ENCODE assay signal across 14 mouse cellular contexts in genomic region chr4:152494360-152494879, GRCm38 (mm10). TPM values are rescaled to one million over a fixed set of nuclear protein-coding genes. Genes with fewer than 3 reads are reported as not detected.
DNase-seq lines count a peak whose midpoint lies in the region; ATAC-seq lines count a peak whose summit lies in the region.
"Had no signal": no experiment of that assay in that cellular context is flagged by ENCODE, and none has a peak within 500 bp of the region (broad histone marks: within the 10 kb centered on the region; RNA-seq: fewer than 3 reads in every experiment).

No protein-coding gene starts in this region.

- peaks cover 9% of the 10 kb centered on the region; the same call in 1 of the 2 replicates for H3K36me3 ChIP-seq in forebrain, embryonic 14.5 days (ENCODE audit: control insufficient read depth, insufficient read depth, low read length)
- H3K36me3 ChIP-seq in forebrain, embryonic 11.5 days (ENCODE audit: control insufficient read depth, insufficient read depth, low read length): peaks cover 2% of the 10 kb centered on the region; the same call in 1 of the 2 replicates
- H3K36me3 ChIP-seq in midbrain, embryonic 12.5 days: peaks cover 22% of the 10 kb centered on the region
- peaks cover 38% of the 10 kb centered on the region for H3K36me3 ChIP-seq in midbrain, embryonic 10.5 days
- H3K36me3 ChIP-seq in neural tube, embryonic 15.5 days: peaks cover 13% of the 10 kb centered on the region

- intact Hi-C loops in heart, postnatal 10 days (cut with DNase I): loop anchor here (5.0 kb wide), 1 partner anchor 322 kb away; no protein-coding TSS in a partner anchor

- H3K9ac ChIP-seq in forebrain, embryonic 14.5 days (ENCODE audit: low read length): no peak overlapping the region
- H3K9ac ChIP-seq in forebrain, embryonic 11.5 days (ENCODE audit: low read length): no peak overlapping the region
- H3K9ac ChIP-seq in midbrain, embryonic 12.5 days (replicated peaks): no peak overlapping the region
- H3K9ac ChIP-seq in neural tube, embryonic 15.5 days (replicated peaks): no peak overlapping the region
- H3K9ac ChIP-seq: embryonic facial prominence, embryonic 13.5 days; heart, embryonic 12.5 days; liver, postnatal 0 days had no signal

- H3K4me1 ChIP-seq in forebrain, embryonic 14.5 days (ENCODE audit: control insufficient read depth, insufficient read depth, low read length): no peaks in the 10 kb centered on the region
- no peaks in the 10 kb centered on the region; the same call in 1 of the 2 replicates for H3K4me1 ChIP-seq in forebrain, embryonic 11.5 days (replicated peaks; ENCODE audit: control insufficient read depth, insufficient read depth, low read length)
- peaks cover 8% of the 10 kb centered on the region; the same call in 1 of the 2 replicates for H3K4me1 ChIP-seq in midbrain, embryonic 12.5 days
- peaks cover 9% of the 10 kb centered on the region; the same call in 1 of the 2 replicates for H3K4me1 ChIP-seq in midbrain, embryonic 10.5 days
- H3K4me1 ChIP-seq in neural tube, embryonic 15.5 days: peaks cover 25% of the 10 kb centered on the region

- H3K4me2 ChIP-seq in forebrain, embryonic 14.5 days (ENCODE audit: low read length): no peak overlapping the region
- no peak overlapping the region for H3K4me2 ChIP-seq in forebrain, embryonic 11.5 days (ENCODE audit: low read depth, low read length, severe bottlenecking)
- no peak overlapping the region for H3K4me2 ChIP-seq in midbrain, embryonic 12.5 days (replicated peaks)
- peak overlapping the region; percentile 1 for H3K4me2 ChIP-seq in neural tube, embryonic 15.5 days
- H3K4me2 ChIP-seq: embryonic facial prominence, embryonic 13.5 days; heart, embryonic 12.5 days had no signal

- H3K4me3 ChIP-seq in forebrain, embryonic 14.5 days (ENCODE audit: low read depth, low read length): no peak overlapping the region
- no peak overlapping the region for H3K4me3 ChIP-seq in forebrain, embryonic 11.5 days (ENCODE audit: low read depth, low read length)
- no peak overlapping the region for H3K4me3 ChIP-seq in midbrain, embryonic 12.5 days
- H3K4me3 ChIP-seq in midbrain, embryonic 10.5 days: no peak overlapping the region
- H3K4me3 ChIP-seq in neural tube, embryonic 15.5 days (replicated peaks): no peak overlapping the region
- H3K4me3 ChIP-seq: embryonic facial prominence, embryonic 13.5 days; gastrocnemius, adult 2 months; heart, embryonic 12.5 days had no signal

- H3K27me3 ChIP-seq in forebrain, embryonic 14.5 days (replicated peaks; ENCODE audit: control insufficient read depth, insufficient read depth, low read length): no peaks in the 10 kb centered on the region
- no peaks in the 10 kb centered on the region for H3K27me3 ChIP-seq in forebrain, embryonic 11.5 days (ENCODE audit: control insufficient read depth, insufficient read depth, low read length)
- H3K27me3 ChIP-seq in midbrain, embryonic 12.5 days: no peaks in the 10 kb centered on the region
- H3K27me3 ChIP-seq in midbrain, embryonic 10.5 days (ENCODE audit: low read depth, poor library complexity, severe bottlenecking): no peaks in the 10 kb centered on the region
- no peaks in the 10 kb centered on the region for H3K27me3 ChIP-seq in neural tube, embryonic 15.5 days (replicated peaks)
- H3K27me3 ChIP-seq: embryonic facial prominence, embryonic 13.5 days had no signal

- H3K27ac ChIP-seq in forebrain, embryonic 14.5 days (ENCODE audit: low read depth, low read length): no peak overlapping the region
- H3K27ac ChIP-seq in forebrain, embryonic 11.5 days (ENCODE audit: low read depth, low read length): no peak overlapping the region
- peak overlapping the region; percentile 35; the same call in 1 of the 2 replicates for H3K27ac ChIP-seq in midbrain, embryonic 12.5 days (replicated peaks)
- no peak overlapping the region for H3K27ac ChIP-seq in midbrain, embryonic 10.5 days (replicated peaks)
- no peak overlapping the region for H3K27ac ChIP-seq in neural tube, embryonic 15.5 days (replicated peaks)
- H3K27ac ChIP-seq: embryonic facial prominence, embryonic 13.5 days; gastrocnemius, adult 2 months had no signal

- DNase-seq in forebrain, embryonic 14.5 days (ENCODE audit: low spot score): peak; percentile 37
- DNase-seq in forebrain, embryonic 11.5 days (ENCODE audit: low spot score): no peak
- DNase-seq in midbrain, embryonic 10.5 days (ENCODE audit: low spot score): no peak
- peak; percentile 56 for DNase-seq in cerebellum, postnatal 10 days
- no peak for DNase-seq in heart, postnatal 10 days
- DNase-seq in left cerebral cortex, adult 9 months (ENCODE audit: low spot score in 2 of 2): no peak
- DNase-seq: gastrocnemius, adult 2 months; liver, postnatal 0 days; thymus, postnatal 25 days had no signal

- ATAC-seq in forebrain, embryonic 14.5 days: no peak
- ATAC-seq in forebrain, embryonic 11.5 days (replicated peaks; ENCODE audit: low FRiP score): no peak
- no peak for ATAC-seq in midbrain, embryonic 12.5 days (ENCODE audit: low FRiP score, low read depth)
- no peak for ATAC-seq in neural tube, embryonic 15.5 days (ENCODE audit: low FRiP score)
- ATAC-seq: intestine, postnatal 0 days; liver, postnatal 0 days had no signal

- 47% methylated on average over 20 of the region's 20 CpGs for WGBS in forebrain, embryonic 14.5 days
- WGBS in forebrain, embryonic 11.5 days: 64% methylated on average over 20 of the region's 20 CpGs
- 51% methylated on average over 20 of the region's 20 CpGs for WGBS in midbrain, embryonic 12.5 days
- WGBS in midbrain, embryonic 10.5 days: 59% methylated on average over 20 of the region's 20 CpGs
- WGBS in neural tube, embryonic 15.5 days: 34% methylated on average over 20 of the region's 20 CpGs

- no peaks in the 10 kb centered on the region for H3K9me3 ChIP-seq in forebrain, embryonic 14.5 days (replicated peaks; ENCODE audit: control insufficient read depth, low read length)
- H3K9me3 ChIP-seq in forebrain, embryonic 11.5 days (ENCODE audit: control insufficient read depth, low read length): no peaks in the 10 kb centered on the region
- H3K9me3 ChIP-seq in midbrain, embryonic 12.5 days: no peaks in the 10 kb centered on the region
- peaks cover 7% of the 10 kb centered on the region; the same call in 1 of the 2 replicates for H3K9me3 ChIP-seq in midbrain, embryonic 10.5 days (replicated peaks)
- H3K9me3 ChIP-seq in neural tube, embryonic 15.5 days (replicated peaks): no peaks in the 10 kb centered on the region
- H3K9me3 ChIP-seq: embryonic facial prominence, embryonic 13.5 days had no signal

RNA-seq across cellular contexts. Expression of gene Kcnab2, which starts 16.7 kb away (rescaled TPM):
- polyA plus RNA-seq in forebrain, embryonic 14.5 days (2014; fragmentation: Nextera tagmentation; extraction: Ambion mirVana): 11.2 and 13.4 TPM in 2 replicates
- 10.5 and 13.2 TPM in 2 replicates for polyA plus RNA-seq in forebrain, embryonic 11.5 days (2014; fragmentation: Nextera tagmentation; extraction: Ambion mirVana)
- polyA plus RNA-seq in midbrain, embryonic 12.5 days (2016; fragmentation: Nextera tagmentation; extraction: Ambion mirVana): 19.7 and 24.5 TPM in 2 replicates
- 12.2 and 17.3 TPM in 2 replicates for polyA plus RNA-seq in midbrain, embryonic 10.5 days (2016; fragmentation: Nextera tagmentation; extraction: Ambion mirVana)
- polyA plus RNA-seq in neural tube, embryonic 15.5 days (2015; fragmentation: Nextera tagmentation; extraction: Ambion mirVana): 37.1 and 50.5 TPM in 2 replicates
- 1 to 10 TPM; 2.4 to 2.7 TPM for total RNA-seq in heart, postnatal 10 days (2021)

RNA-seq across cellular contexts. Expression of gene Nphp4, which starts 17.9 kb away (rescaled TPM):
- 3.6 and 4.4 TPM in 2 replicates for polyA plus RNA-seq in forebrain, embryonic 14.5 days (2014; fragmentation: Nextera tagmentation; extraction: Ambion mirVana)
- 5.9 and 7.6 TPM in 2 replicates for polyA plus RNA-seq in forebrain, embryonic 11.5 days (2014; fragmentation: Nextera tagmentation; extraction: Ambion mirVana)
- 7.9 and 8.1 TPM in 2 replicates for polyA plus RNA-seq in midbrain, embryonic 12.5 days (2016; fragmentation: Nextera tagmentation; extraction: Ambion mirVana)
- 7.8 and 8.2 TPM in 2 replicates for polyA plus RNA-seq in midbrain, embryonic 10.5 days (2016; fragmentation: Nextera tagmentation; extraction: Ambion mirVana)
- 4.9 and 5.4 TPM in 2 replicates for polyA plus RNA-seq in neural tube, embryonic 15.5 days (2015; fragmentation: Nextera tagmentation; extraction: Ambion mirVana)
- total RNA-seq in heart, postnatal 10 days (2021): 1 to 10 TPM; 1.3 to 1.4 TPM

Comparison
In these comparisons a context has a peak if more than half of its experiments do, and no peak if none do; other contexts are left out.
1. DNase-seq: peak in forebrain, embryonic 14.5 days (single experiment) and cerebellum, postnatal 10 days (2 of 2); none in forebrain, embryonic 11.5 days (single experiment), midbrain, embryonic 10.5 days (single experiment), heart, postnatal 10 days (0 of 2) and left cerebral cortex, adult 9 months (0 of 2).